Mouse (Mus musculus) liver, adult (tissue): ENCODE data around the gene Fibcd1.

Experiments used
- GATA4 ChIP-seq: IDR thresholded peaks from 2 replicates; pipeline ENCODE4 v1.6.1; 2014; ENCODE audit warnings: mild to moderate bottlenecking, low read length; ENCODE audit not compliant: insufficient replicate concordance

The Fibcd1 gene

GRCm38 (mm10) chr2:31827877-31828276, 17.9 kb downstream of the Fibcd1 start:
- no peak for TF ChIP-seq GATA4

DNA sequence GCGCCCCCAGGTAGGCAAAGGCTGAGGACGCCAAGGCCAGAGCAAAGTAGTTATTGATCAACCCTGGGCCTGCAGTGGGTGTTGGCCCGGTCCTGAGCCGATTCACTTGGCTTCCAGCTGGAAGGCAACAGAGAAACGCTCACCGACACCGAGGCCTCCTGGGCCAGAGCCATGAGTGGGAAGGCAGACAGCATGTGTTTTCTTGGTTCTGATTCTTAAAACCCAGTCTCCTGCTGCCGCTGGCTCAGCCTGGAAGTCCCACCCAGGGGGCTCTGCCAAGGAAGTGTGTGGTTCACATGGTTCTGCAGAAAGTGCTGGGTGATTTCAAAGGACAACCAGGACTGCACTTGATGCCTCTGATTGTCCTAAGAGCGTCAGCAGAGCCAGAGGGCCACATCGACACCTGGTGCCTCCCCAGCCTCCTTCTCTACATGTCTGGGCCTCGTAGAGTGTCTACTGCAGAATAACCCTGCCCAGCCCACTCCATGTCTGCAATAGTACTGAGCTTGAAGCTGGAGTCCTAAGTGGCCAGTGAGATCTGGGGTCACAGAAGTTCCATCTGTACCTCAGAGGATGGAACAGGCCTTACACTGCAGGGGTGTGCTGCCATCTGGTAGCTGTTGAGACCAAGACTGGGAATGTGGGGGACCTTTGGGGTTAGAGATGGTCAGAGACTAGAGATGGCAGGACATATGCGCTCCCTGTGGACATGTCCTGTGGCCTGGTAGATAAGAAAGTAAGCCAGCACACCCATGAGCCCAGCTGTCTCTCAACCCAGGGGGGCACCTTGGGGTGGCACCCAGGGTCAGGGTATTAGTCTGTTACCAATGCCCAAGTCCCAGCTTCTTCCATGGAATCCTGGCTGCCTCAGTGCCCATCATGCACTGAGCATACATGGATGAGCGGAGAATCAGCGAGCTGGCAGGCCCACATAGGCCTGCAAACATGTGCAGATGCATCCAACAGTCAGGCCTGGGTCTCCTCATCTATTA, 19.4 kb downstream of the Fibcd1 start:
- no peak for TF ChIP-seq GATA4

DNA sequence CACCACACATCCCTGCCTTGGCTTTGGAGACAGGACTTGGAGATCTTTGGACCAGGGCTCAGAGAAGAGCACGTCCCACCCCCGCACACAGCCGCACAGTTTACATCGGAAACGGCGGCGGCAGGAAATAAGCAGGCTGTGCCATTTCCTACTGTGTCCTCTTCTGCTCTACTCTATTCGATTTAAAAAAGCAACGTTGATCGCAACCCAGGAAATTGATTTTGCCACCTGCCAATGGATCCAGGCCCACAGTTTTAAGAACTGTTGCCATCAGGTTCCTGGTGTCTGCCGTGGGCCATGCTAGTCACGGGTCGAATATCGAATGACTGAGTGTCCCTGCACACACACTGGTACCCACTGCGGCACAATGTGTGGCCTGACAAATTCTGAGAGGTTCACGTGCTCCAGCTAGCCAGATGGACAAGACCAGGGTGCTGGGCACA, 20.3 kb downstream of the Fibcd1 start:
- no peak for TF ChIP-seq GATA4

DNA sequence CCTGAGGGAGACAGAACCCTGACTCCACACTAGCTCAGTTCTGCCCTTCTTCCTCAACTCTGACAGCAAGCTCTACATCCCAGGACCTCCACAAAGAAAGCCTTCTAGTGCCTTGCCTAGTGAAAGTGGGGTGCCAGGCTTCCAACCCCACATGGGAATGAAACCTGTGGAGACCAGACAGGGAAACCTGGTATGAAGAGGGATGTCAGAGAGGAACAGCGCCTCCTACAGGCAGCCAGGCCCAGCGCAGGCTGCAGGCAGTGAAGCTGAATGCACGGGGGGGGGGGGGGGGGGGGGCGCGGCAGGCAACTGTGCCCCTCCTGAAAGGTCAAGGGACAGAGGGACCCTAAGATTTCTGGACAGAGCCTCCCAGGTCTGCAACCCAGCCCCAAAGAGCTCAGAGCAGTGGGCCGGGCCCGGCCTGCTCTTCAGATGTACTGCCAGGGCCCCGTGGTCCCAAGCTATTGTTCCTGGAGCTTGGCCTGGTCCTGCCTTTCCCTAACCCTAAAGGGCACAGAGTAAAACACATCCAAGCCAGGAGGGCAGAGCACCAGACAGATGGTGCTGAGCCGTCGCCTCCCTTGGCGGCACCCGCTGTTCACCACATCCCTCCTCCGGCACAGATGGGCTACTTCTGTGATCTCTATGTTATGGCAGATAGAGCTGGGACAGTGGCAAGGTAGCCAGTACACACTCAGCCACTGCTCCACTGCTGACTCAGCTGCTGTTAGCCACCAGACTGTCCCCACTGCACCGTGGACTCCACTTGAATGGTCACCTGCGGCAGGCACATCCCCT, 21.7 kb downstream of the Fibcd1 start:
- TF ChIP-seq GATA4 = no peak

DNA sequence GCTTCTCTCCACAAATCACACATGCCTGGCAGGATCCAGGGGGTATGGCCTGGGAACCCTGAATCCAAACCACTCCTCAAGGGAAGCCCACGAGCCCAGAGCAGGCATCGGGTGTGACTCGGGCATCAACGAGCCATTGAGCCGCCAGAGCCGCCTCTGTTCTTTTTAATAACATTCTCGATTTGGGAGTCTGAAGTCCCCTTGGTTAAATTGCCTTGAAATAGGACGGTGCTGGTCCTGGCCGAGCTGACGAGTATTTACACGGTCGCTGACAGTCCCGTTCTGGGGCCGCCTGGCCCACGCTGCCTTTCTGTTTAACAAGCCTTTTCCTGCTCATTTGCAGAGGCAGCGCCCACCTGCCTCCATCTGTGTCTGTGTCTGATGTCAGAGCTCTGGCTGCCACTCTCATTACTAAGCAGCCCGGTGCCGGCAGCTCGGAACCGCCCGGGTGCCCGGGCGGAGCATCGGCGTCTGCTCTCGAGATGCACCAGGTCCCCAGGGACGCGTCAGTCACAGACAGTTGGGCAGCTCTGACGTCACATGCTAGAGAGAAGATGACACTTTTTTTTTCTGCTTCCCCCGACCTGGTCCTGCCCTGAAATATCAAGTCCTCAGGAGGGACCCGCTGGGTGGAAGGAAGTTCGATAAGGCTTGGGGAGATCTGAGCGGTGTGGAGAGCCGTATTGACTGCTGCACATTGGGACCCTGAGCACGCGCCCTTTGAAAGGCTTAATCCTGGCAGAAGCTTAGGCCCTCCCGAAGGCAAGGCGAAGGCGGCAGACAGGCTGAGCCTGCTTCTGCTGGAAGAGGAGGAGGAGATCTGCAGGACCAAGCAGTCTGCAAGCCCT, 23.1 kb downstream of the Fibcd1 start:
- no peak for TF ChIP-seq GATA4

DNA sequence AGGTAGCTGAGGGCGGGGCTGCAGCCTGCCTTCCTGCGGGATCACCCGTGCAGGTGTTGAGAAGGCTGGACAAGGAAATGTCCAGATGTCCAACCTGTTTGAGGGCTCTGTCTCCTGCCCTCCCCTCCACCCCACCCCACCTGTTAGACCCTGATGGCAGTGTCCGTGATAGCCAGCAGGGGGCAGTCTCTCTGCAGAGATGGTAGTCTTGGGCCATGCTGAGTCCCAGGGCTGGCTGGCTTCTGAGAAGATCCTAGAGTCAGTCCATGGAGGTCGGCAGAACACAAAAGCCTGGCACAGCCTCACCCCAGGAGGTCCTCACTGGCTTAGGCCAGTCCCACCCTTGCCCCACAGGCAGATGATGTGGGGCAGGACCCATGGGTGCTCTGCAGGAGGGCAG, 30.4 kb downstream of the Fibcd1 start:
- no peak for TF ChIP-seq GATA4

- no peak for TF ChIP-seq GATA4
Measured at GRCm38 (mm10) chr2:31814699-31815098, 31.1 kb downstream of the Fibcd1 start.

DNA sequence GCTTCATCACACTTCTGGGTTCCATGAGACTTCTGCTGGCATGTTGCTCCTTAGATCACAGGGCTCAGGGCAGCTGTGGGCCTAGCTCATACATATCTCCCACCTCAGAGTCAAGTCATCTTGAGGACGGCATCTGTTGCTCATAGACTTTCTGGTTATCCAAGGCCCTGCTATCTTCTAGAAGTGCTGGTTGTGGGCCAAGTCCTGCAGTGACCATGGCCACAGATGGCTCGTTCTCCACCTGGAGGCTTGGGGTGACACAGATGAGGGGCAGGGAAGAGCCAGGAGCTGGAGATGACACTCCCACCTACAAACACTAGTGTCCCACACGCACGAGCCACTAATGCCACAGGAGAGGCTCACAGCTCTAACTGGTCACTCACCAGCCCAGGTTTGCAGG, 32.2 kb downstream of the Fibcd1 start:
- TF ChIP-seq GATA4 = no peak

DNA sequence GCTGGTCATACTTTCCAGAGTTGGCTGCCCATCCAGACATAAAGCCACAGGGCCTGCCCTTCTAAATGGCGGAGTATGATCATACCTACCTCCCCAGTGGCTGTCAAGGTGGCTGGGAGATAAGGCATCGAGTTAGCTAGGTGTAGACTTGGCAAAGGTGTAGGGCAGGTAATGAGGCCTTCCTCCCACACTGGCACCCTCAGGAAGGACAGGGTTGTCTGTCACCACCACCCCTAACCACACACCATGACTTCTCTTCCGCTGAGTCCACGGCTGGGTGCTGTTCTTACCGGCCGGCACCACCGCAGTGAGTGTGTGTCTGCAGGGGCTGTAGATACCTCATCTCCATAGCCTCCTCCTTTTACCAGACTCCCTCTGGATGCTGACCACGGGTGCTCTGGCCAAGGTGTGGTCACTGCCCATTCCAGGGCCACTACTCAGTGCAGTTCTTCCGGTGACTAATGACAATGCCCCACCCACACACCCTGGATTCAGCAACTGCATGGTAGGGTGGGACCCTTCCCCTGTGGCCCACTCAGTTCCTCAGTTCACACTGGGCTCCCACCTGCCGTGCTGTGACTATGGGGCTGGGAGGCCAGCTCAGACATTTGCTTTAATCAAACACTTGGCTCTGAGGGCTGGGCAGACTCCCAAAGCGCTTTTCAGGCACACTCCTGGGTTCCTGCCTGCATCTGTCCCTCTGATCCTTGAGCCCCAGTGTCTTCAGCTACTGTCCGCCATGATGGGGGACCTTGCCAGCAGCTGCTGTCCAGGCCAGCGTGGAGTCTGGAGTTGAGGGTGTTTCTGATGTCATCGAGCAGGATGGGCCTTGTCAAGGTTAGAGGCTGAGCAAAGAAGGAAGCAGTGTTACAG, 34.5 kb downstream of the Fibcd1 start:
- no peak for TF ChIP-seq GATA4

DNA sequence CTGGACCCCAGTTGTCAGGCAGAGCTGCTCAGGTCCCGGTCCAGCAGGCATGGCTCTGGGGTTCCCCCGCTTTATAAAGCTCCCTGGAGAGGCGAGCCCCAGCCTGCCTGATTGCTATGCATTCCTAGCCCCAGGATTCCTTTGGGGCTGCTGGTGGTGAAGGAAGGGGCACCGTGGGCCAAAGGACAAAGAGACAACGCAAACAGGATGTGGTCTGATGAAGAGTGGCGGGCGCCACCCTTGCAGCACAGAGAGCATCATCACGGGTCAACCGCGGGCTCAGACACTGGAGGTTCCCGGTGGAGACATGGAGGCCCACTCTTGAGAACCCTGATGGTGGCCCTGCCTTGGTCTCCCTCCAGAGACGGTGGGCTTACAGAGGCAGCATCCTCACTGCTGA, 35.4 kb downstream of the Fibcd1 start, which contains the start of gene Qrfp:
TSS of gene Qrfp (minus strand) at position 137 of the 400 bp plus-strand sequence.
- TF ChIP-seq GATA4 = no peak

- TF ChIP-seq GATA4 = no peak
Measured at GRCm38 (mm10) chr2:31809358-31809740, 36.5 kb downstream of the Fibcd1 start.

DNA sequence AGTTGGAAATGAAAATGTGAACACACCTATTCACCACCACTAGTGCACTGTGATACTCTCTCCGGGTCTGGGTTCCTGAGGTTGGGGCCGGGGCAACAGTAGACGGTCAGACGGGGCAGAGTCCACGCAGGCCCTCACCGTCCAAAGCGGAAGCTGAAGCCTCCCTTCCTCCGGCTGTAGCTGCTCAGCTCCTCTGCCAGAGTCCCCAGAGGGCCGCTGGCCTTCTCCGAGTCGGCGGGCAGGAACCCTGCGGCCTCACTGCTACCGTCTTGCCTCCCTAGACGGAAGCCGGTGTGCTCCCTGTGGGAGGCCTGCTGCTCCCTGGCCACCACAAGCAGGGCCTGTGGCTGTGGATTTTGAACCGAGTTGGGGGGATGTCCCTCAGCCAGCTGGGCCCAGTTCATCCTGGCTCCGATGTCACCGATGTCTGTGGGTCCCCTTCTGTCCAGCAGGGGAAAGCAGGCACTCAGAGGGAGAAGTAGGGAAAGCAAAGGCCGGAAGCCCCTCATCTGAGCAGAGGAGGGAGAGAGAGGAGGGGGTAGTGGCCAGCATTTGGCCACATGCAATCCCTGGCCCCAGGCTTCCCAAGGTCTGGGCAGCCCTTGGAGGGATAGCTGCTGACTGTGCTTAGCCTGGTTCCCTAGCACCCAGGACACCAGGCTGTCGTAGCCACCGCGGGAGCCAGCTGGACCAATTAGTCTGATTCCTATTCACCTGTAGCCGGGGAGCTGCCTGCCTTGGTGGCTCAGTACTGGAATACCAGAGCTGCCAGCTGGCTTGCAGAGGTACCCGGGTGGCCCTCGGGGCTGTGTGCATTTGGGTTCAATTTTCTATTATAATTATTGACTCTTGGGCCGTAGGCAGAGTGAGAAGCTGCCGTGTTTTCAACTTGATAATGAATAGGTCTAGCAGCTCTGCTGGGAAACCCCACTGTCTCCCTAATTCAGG, 37.1 kb downstream of the Fibcd1 start:
- TF ChIP-seq GATA4 = no peak

DNA sequence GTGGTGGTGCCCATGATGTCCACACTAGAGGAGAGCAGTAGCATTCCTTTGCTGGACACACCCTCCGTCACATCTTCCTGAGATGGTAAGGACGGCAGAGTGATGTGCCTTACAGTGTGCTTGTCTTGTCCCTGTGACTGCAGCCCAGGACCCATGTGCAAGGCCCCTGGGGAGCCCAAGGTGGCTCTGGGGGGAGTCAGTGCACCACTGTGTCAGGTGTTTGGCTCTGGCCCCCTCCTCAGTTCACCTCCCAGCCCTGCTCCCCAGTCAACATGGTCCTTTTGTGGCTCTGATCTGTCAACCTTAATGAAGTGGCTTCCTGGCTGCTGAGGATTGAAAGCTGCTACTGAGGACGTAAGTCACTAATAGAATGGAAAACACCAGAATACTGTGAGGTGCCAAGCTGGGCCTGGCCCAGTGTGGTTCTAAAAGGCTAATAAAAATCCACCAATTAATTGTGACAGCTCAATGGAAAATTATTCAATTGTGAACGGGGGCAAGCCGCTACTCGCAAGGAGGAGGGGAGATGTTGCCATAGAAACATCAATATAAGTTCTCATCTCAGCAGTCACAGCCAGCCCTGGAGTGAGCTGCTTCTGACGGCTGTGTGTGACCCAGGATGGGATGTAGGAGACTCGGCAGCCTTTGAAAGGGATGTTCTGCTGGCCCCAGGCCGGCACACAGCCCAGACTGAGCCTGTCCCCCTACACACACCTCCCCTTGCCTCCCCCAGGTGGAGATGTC, 39.0 kb downstream of the Fibcd1 start:
- no peak for TF ChIP-seq GATA4

DNA sequence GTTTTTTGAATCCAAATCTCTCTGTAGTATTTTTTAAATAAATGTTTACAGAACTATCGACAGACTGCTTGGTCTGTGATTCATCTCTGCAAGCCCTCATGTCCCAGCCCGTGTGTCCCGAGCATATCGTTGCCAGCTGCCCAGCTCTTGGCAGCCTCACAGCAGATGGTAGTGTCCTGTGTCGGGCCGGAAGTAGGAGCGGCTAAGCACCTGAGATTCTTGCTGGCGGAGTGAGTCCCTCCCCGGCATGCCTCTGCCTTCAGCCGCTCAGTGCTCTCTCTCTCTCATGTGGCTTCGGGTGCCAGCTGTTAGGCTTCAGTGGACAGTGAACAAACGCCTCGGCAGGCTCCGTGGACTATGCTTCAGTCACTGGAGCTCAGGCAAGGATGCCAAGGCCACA, 42.3 kb downstream of the Fibcd1 start:
- TF ChIP-seq GATA4 = no peak
